Mouse (Mus musculus) liver, adult 2 months (tissue): ENCODE results near the gene Slc16a8. TPM values are rescaled to one million over a fixed set of nuclear protein-coding genes. Genes with fewer than 3 reads are reported as not detected.
A peak's percentile ranks its signal among the peaks of the same experiment; 100 is the strongest.

Experiments
- DNase-seq: peaks from one replicate; pipeline ENCODE4 v3.0.0-alpha.2; 2011; ENCODE audit warnings: low read depth, low spot score; ENCODE audit errors: extremely low read depth
- H3K27ac ChIP-seq: fragments of 200-500 bp; replicated peaks from 2 replicates; pipeline ENCODE4 v1.5.1; 2012; ENCODE audit warnings: low read depth, mild to moderate bottlenecking, control low read depth, inconsistent platforms, low read length; ENCODE audit not compliant: insufficient read depth
- H3K27me3 ChIP-seq: fragments of 200-500 bp; 2 replicates; pipeline ENCODE4 v1.6.1; 2012; ENCODE audit warnings: mild to moderate bottlenecking, moderate library complexity, low read length, inconsistent platforms; ENCODE audit not compliant: control insufficient read depth, insufficient read depth
- H3K36me3 ChIP-seq: fragments of 200-500 bp; 2 replicates; pipeline ENCODE4 v1.6.1; 2012; ENCODE audit warnings: low read length, inconsistent platforms; ENCODE audit not compliant: control insufficient read depth, insufficient read depth
- H3K4me1 ChIP-seq: fragments of 200-500 bp; 2 replicates; pipeline ENCODE4 v1.6.1; 2011; ENCODE audit warnings: low read length; ENCODE audit not compliant: control insufficient read depth, insufficient read depth
- H3K4me3 ChIP-seq: fragments of 200-500 bp; 2 replicates; pipeline ENCODE4 v1.5.1; 2011; ENCODE audit warnings: low read depth, mild to moderate bottlenecking, control low read depth, low read length, moderate library complexity; ENCODE audit not compliant: insufficient read depth
- H3K79me2 ChIP-seq: fragments of 200-500 bp; 2 replicates; pipeline ENCODE4 v1.6.1; 2012; ENCODE audit warnings: inconsistent platforms, mild to moderate bottlenecking, low read length, moderate library complexity; ENCODE audit not compliant: control insufficient read depth, insufficient read depth
- H3K9ac ChIP-seq: fragments of 200-500 bp; 2 replicates; pipeline ENCODE4 v1.6.1; 2012; ENCODE audit warnings: low read depth, mild to moderate bottlenecking, control low read depth, inconsistent platforms, low read length
- CTCF ChIP-seq: fragments of 200-500 bp; IDR thresholded peaks from 2 replicates; pipeline ENCODE4 v1.5.1; 2011; ENCODE audit warnings: low read depth, low read length, control low read depth
- POLR2A ChIP-seq: fragments of 200-500 bp; IDR thresholded peaks from 2 replicates; pipeline ENCODE4 v1.6.1; 2011; ENCODE audit warnings: low read length, control low read depth; ENCODE audit not compliant: insufficient read depth; ENCODE audit errors: extremely low read depth
- WGBS: fragments of 180-500 bp; shearing (Covaris S2); methylation state at CpG from one replicate; pipeline ENCODE4 v1.1.7; 2018; 5-methylcytosine and 5-hydroxymethylcytosine counted together
- polyA plus RNA-seq: library from polyadenylated mRNA; depleted of rRNA; stranded (reverse); fragments of >200 nt; gene quantifications from 2 replicates; pipeline ENCODE4 v1.2.3, GENCODE M21; 2012
- total RNA-seq: library from RNA; depleted of rRNA; stranded (reverse); fragments of >200 nt; gene quantifications from 2 replicates; pipeline ENCODE4 v1.2.3, GENCODE M21; 2014

The Slc16a8 gene
- total and polyA plus RNA-seq, 2 experiments: not detected

DNA sequence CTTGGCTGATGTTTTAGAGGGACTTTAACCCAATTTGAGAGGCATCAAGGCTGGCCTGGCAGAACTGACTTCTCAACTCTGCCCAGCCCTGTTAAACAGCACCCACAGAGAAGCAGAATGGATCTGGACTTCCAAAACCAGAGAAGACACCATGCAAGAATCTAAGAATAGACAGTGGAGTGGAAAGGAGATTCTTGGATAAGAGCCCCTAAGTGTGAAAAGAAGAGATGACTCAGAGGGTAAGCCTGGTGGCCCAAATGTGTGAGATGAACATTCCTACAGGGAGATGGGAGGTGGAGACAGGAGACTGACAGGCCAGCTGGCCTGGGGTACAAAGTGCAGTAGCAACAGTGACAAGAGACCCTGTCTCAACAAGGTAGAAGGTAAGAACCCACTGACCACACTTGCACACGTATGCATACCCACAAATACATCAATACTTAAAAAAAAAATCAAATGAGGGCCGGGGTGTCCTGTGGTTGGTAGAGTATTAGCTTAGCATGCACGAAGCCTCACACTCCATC lies 8.3 kb upstream of the Slc16a8 start:
- WGBS: 91% methylated on average over 3 of the region's 3 CpGs
- H3K4me3 ChIP-seq: no peak overlapping the region
- TF ChIP-seq POLR2A (no peak), CTCF (no peak)
- H3K79me2 ChIP-seq: no peaks in the 10 kb centered on the region
- no peak overlapping the region for H3K27ac ChIP-seq
- no peaks in the 10 kb centered on the region for H3K36me3 ChIP-seq
- H3K9ac ChIP-seq: no peak overlapping the region
- DNase-seq: no peak
- H3K27me3 ChIP-seq: peaks cover 18% of the 10 kb centered on the region
- H3K4me1 ChIP-seq: no peaks in the 10 kb centered on the region

DNA sequence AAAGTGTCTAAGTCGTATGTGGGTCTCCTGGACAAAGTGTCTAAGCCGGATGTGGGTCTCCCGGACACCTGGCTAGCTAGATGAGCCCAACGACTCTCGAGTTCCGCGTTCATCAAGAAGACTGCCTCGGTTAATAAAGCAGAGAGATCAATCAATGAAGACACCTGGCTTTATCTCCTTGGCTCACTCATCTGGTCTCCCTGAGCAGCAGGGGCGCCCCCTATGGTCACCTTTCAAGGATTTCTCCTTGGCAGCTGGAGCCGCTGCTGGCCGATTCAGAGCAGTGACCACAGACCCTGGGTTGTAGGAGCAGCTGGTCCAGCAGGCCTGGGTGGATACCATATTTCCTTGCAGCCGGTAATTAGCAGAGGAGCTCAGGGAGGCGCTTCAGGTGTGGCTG lies 7.8 kb upstream of the Slc16a8 start:
- no peaks in the 10 kb centered on the region for H3K36me3 ChIP-seq
- TF ChIP-seq POLR2A (no peak), CTCF (peak; percentile 14; the same call in 1 of the 2 replicates)
- no peaks in the 10 kb centered on the region for H3K4me1 ChIP-seq
- H3K27me3 ChIP-seq: peaks cover 18% of the 10 kb centered on the region
- H3K9ac ChIP-seq: no peak overlapping the region
- 56% methylated on average over 13 of the region's 13 CpGs for WGBS
- DNase-seq: no peak
- no peak overlapping the region for H3K27ac ChIP-seq
- no peak overlapping the region for H3K4me3 ChIP-seq
- no peaks in the 10 kb centered on the region for H3K79me2 ChIP-seq

DNA sequence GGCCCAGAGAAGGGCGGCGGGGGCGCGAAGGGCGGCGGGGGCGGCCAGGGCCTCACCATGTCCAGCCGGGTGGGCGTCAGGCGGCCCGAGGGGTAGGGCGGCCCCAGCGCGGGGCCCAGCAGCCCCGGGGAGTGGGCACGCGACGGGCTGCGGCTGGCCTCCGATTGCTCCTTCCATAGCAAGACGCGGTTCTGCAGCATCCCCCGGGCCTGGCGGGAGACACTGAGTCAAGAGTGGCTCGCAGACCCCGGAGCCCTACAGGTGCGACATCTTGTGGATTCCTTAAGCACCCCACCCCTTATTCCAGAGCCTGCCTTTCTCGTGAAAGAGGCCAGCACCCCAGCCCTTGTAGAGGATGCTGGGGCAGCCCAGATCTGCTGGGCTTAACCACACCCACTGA lies 7.2 kb upstream of the Slc16a8 start:
- H3K4me1 ChIP-seq: no peaks in the 10 kb centered on the region
- peaks cover 18% of the 10 kb centered on the region for H3K27me3 ChIP-seq
- no peaks in the 10 kb centered on the region for H3K79me2 ChIP-seq
- no peaks in the 10 kb centered on the region for H3K36me3 ChIP-seq
- no peak overlapping the region for H3K9ac ChIP-seq
- no peak for DNase-seq
- no peak overlapping the region for H3K27ac ChIP-seq
- TF ChIP-seq POLR2A (no peak), CTCF (no peak)
- WGBS: 6% methylated on average over 25 of the region's 28 CpGs
- no peak overlapping the region for H3K4me3 ChIP-seq

DNA sequence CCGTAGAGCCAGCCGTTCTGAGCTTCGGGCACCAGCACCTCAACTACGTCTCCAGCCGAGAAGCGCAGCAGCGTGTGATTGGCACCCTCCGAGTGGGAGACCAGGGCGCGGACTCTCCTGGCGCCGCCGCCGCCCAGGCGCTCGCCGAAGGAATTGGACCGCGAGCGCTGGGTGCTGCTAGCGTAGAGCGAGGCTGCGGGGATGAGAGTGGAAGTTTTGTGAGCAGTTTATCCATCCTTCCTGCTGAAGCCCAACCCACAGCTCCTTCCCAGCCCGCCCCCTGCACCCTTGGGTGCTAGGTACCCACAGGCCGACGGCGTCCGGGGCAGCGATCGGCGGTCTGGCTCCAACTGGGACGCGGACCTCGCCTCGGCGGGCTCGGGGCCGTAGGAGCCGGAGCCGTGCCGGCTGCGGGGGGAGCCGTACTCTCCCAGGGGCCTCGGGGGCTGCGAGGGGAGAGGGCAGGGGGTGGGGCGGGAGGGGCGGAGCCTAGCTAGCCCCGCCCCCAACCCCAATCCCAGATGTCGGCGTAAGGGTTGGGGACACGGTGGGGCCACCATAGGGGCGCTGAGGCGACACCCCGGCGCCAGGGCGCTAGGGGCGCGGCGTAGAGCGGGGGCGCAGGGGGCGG lies 6.6 kb upstream of the Slc16a8 start:
- DNase-seq: no peak
- WGBS: 11% methylated on average over 62 of the region's 62 CpGs
- no peak for TF ChIP-seq POLR2A
- Histone ChIP-seq H3K4me3 (peak overlapping the region; percentile 24; the same call in 1 of the 2 replicates), H3K36me3 (no peaks in the 10 kb centered on the region), H3K79me2 (no peaks in the 10 kb centered on the region), H3K4me1 (no peaks in the 10 kb centered on the region), H3K9ac (no peak overlapping the region), H3K27me3 (peaks cover 18% of the 10 kb centered on the region), H3K27ac (no peak overlapping the region)

DNA sequence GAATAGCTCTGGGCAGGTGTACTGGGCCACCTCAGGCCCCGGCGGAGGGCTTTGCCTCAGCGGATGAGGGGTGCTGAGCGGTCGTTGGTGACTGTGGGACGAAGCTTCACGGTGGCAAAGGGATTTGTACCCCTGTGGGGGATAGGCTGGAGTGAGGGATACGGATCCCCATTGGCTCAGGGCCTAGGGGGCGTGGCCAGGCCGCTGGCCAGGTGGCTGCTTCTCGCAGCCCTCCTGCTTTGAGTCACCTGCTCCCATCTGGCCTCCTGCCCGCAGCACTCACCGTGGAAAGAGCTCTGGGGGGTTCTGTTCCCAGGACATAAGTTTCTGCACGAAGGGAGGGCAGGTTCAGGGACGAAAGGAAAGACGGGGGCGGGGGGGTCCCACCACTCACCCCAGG lies 4.0 kb upstream of the Slc16a8 start:
- WGBS: 47% methylated on average over 17 of the region's 17 CpGs
- H3K27ac ChIP-seq: no peak overlapping the region

DNA sequence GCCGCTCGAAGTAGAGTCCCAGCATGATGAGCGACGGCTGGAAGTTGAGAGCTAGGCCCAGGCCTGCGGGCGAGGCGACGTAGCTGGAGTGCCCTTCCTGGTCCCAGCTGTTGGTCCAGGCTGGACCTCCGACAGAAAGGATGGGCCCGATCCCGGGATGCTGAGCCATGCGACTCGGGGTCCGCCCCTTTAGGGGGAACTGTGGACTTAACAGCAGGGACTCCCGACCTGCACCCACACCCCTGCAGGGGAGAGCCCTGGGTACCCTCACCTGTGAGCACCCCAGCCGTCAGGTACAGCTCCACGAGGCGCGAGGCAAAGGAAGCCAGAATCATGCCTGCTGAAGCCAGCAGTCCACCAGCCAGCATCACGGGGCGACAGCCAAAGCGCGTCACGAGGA lies 2.0 kb downstream of the Slc16a8 start:
- Histone ChIP-seq H3K79me2 (no peaks in the 10 kb centered on the region), H3K36me3 (no peaks in the 10 kb centered on the region; the same call in 1 of the 2 replicates), H3K9ac (no peak overlapping the region), H3K27ac (no peak overlapping the region), H3K4me3 (no peak overlapping the region), H3K27me3 (no peaks in the 10 kb centered on the region), H3K4me1 (no peaks in the 10 kb centered on the region)
- DNase-seq: no peak
- TF ChIP-seq POLR2A (no peak), CTCF (no peak)
- WGBS: 29% methylated on average over 24 of the region's 24 CpGs

More for the DNA sequence above, 4.0 kb upstream of the Slc16a8 start:
- Histone ChIP-seq H3K27me3 (peaks cover 18% of the 10 kb centered on the region), H3K9ac (no peak overlapping the region), H3K79me2 (no peaks in the 10 kb centered on the region), H3K4me1 (no peaks in the 10 kb centered on the region), H3K4me3 (no peak overlapping the region), H3K36me3 (no peaks in the 10 kb centered on the region)
- TF ChIP-seq POLR2A (no peak), CTCF (no peak)
- DNase-seq: no peak
